Mouse (Mus musculus) gastrocnemius, postnatal 4 days (tissue): ENCODE measurements around the gene Nlrp4e. TPM values are rescaled to one million over a fixed set of nuclear protein-coding genes. Genes with fewer than 3 reads are reported as not detected.
"Not testable (repeated sequence)": the region's sequence is repeated elsewhere in the genome, so short reads cannot be mapped to it uniquely, and the experiment has no call there.

ENCODE experiments used
- DNase-seq, 2 experiments: peaks; one replicate each; pipeline ENCODE4 v3.0.0; 2021 to 2022; ENCODE audit warnings: low spot score in 2 of 2, mixed read lengths in 2 of 2
- long read RNA-seq, 2 experiments: library from polyadenylated mRNA; stranded (forward); transcript quantifications; one replicate each; pipeline ENCODE4 v2.0.0; 2021
- microRNA-seq: library from miRNA; unstranded; fragments of <30 nt; microRNA quantifications from one replicate; pipeline ENCODE4 v1.2.0, GENCODE M21; 2021
- total RNA-seq, 2 experiments: library from RNA; stranded (reverse); gene quantifications; 2 replicates each; pipeline ENCODE4 v1.2.3; 2021

Nlrp4e gene
- total RNA-seq, result not detected
- long read RNA-seq, experiment 1, partial matches to known transcripts, result 0 of 1 reads
- long read RNA-seq, experiment 1, other reads (novel, unspliced or antisense), result 1 of 1 reads
- long read RNA-seq, experiment 2, partial matches to known transcripts, result 0 of 5 reads
- long read RNA-seq, experiment 2, other reads (novel, unspliced or antisense), result 5 of 5 reads

GRCm38 (mm10) chr7:23300892-23301291 lies at the start of gene Nlrp4e:
Nlrp4e (plus strand) TSS chr7:23301192.
- not testable (repeated sequence) for DNase-seq

- not testable (repeated sequence) for DNase-seq
Observed at GRCm38 (mm10) chr7:23251582-23251981, 49.4 kb upstream of the Nlrp4e start, which contains the start of gene Vmn1r166. Vmn1r166 (minus strand) TSS chr7:23251682.

- DNase-seq, result not testable (repeated sequence)
Observed at GRCm38 (mm10) chr7:23278800-23279199, 22.2 kb upstream of the Nlrp4e start, which contains the start of gene Gm6902. Gm6902 (minus strand) TSS chr7:23278900.

GRCm38 (mm10) chr7:23358311-23358710 lies 57.3 kb downstream of the Nlrp4e start:
- DNase-seq, result not testable (repeated sequence)

- no peak for DNase-seq
Observed at GRCm38 (mm10) chr7:23385589-23385988, 84.6 kb downstream of the Nlrp4e start, which contains the start of gene Nlrp5. Nlrp5 (plus strand) TSS chr7:23385889.

Small RNA genes lying within 50 kb of the gene (microRNA-seq; reads per million reads assigned to microRNA genes)
- not detected for gene Gm25196

Other genes starting within 250 kb of the Nlrp4e start
- not detected for gene Vmn1r163, start 245.7 kb upstream of the Nlrp4e start, total RNA-seq
- not detected for gene Gm8720, start 233.7 kb upstream of the Nlrp4e start, total RNA-seq
- gene Gm10662, start 156.7 kb upstream of the Nlrp4e start, total RNA-seq, result not detected
- gene Vmn1r165, start 83.9 kb upstream of the Nlrp4e start, total RNA-seq, result not detected
- gene Vmn1r166, start 49.5 kb upstream of the Nlrp4e start, total RNA-seq, result not detected
- gene Gm6902, start 22.3 kb upstream of the Nlrp4e start, total RNA-seq, result not detected
- gene Nlrp5, start 84.7 kb downstream of the Nlrp4e start, total RNA-seq, result under 1 TPM; 0.16 to 0.22 TPM
- gene Vmn1r167, start 206.0 kb downstream of the Nlrp4e start, total RNA-seq, result not detected
- not detected for gene Vmn1r168, start 238.5 kb downstream of the Nlrp4e start, total RNA-seq